Mouse (Mus musculus) gastrocnemius, postnatal 36 days (tissue): ENCODE data around the gene Olfr1030. TPM values are rescaled to one million over a fixed set of nuclear protein-coding genes. Genes with fewer than 3 reads are reported as not detected.
"Not testable (repeated sequence)": the region's sequence is repeated elsewhere in the genome, so short reads cannot be mapped to it uniquely, and the experiment has no call there.

ENCODE experiments used
- DNase-seq, 2 experiments: peaks; one replicate each; pipeline ENCODE4 v3.0.0; 2022
- intact Hi-C: fragments of 180-260 bp; cut with DNase I; formaldehyde crosslinking; loops from one replicate; pipeline ENCODE4 v1.15.1; 2025
- long read RNA-seq, 2 experiments: library from polyadenylated mRNA; stranded (forward); transcript quantifications; one replicate each; pipeline ENCODE4 v2.0.0; 2021
- total RNA-seq, 2 experiments: library from RNA; stranded (reverse); gene quantifications; 2 replicates each; pipeline ENCODE4 v1.2.3; 2021

Olfr1030 gene
- total RNA-seq, result not detected
- long read RNA-seq, experiment 1, result 0 reads
- long read RNA-seq, experiment 2, result 0 reads

- no peak for DNase-seq
- intact Hi-C loops, result no loop called here
Measured at GRCm38 (mm10) chr2:85978976-85979375, at the start of gene Olfr1030. TSS of gene Olfr1030 (plus strand) at chr2:85979276.

GRCm38 (mm10) chr2:85950137-85950536, 28.9 kb upstream of the Olfr1030 start, which contains the start of gene Olfr1028:
TSS of gene Olfr1028 (plus strand) at chr2:85950437.
- DNase-seq, result no peak
- intact Hi-C loops, result no loop called here

GRCm38 (mm10) chr2:85973595-85973994, 5.5 kb upstream of the Olfr1030 start, which contains the start of gene Olfr1029:
TSS of gene Olfr1029 (plus strand) at chr2:85973895.
- intact Hi-C loops, result no loop called here
- DNase-seq, result no peak

GRCm38 (mm10) chr2:85990004-85990403, 10.9 kb downstream of the Olfr1030 start, which contains the start of gene Olfr1031:
TSS of gene Olfr1031 (plus strand) at chr2:85990304.
- intact Hi-C loops, result no loop called here
- DNase-seq, result no peak

- DNase-seq, result no peak
- intact Hi-C loops, result no loop called here
Measured at GRCm38 (mm10) chr2:86005240-86005639, 26.2 kb downstream of the Olfr1030 start, which contains the start of gene Olfr1032. TSS of gene Olfr1032 (plus strand) at chr2:86005540.

- intact Hi-C loops, DNase-seq: not testable (repeated sequence)
Measured at GRCm38 (mm10) chr2:86020406-86020805, 41.3 kb downstream of the Olfr1030 start, which contains the start of gene Olfr1033. TSS of gene Olfr1033 (plus strand) at chr2:86020633.

- DNase-seq, intact Hi-C loops: not testable (repeated sequence)
Measured at GRCm38 (mm10) chr2:86021518-86021917, 42.4 kb downstream of the Olfr1030 start.

Other genes starting within 250 kb of the Olfr1030 start
- not detected for gene Olfr1012, start 216.5 kb upstream of the Olfr1030 start, total RNA-seq
- gene Olfr1013, start 212.2 kb upstream of the Olfr1030 start, total RNA-seq, result not detected
- gene Olfr1014, start 206.6 kb upstream of the Olfr1030 start, total RNA-seq, result not detected
- not detected for gene Olfr1015, start 197.3 kb upstream of the Olfr1030 start, total RNA-seq
- gene Olfr1016, start 176.7 kb upstream of the Olfr1030 start, total RNA-seq, result not detected
- gene Olfr1018, start 160.8 kb upstream of the Olfr1030 start, total RNA-seq, result not detected
- gene Olfr1019, start 133.8 kb upstream of the Olfr1030 start, total RNA-seq, result not detected
- gene Olfr1020, start 132.2 kb upstream of the Olfr1030 start, total RNA-seq, result not detected
- not detected for gene Olfr1022, start 110.7 kb upstream of the Olfr1030 start, total RNA-seq
- not detected for gene Olfr1023, start 93.6 kb upstream of the Olfr1030 start, total RNA-seq
- gene Olfr1024, start 74.2 kb upstream of the Olfr1030 start, total RNA-seq, result not detected
- gene Olfr1025-ps1, start 64.1 kb upstream of the Olfr1030 start, total RNA-seq, result not detected
- not detected for gene Olfr1026, start 57.7 kb upstream of the Olfr1030 start, total RNA-seq
- not detected for gene Olfr1028, start 28.8 kb upstream of the Olfr1030 start, total RNA-seq
- not detected for gene Olfr1029, start 5.4 kb upstream of the Olfr1030 start, total RNA-seq
- not detected for gene Olfr1031, start 11.0 kb downstream of the Olfr1030 start, total RNA-seq
- not detected for gene Olfr1032, start 26.3 kb downstream of the Olfr1030 start, total RNA-seq
- under 1 TPM in 1 of 2 experiments, not detected in 1; 0.08 TPM for gene Olfr1033, start 41.4 kb downstream of the Olfr1030 start, total RNA-seq
- gene Olfr1034, start 66.6 kb downstream of the Olfr1030 start, total RNA-seq, result not detected
- not detected for gene Olfr1036, start 94.7 kb downstream of the Olfr1030 start, total RNA-seq
- gene Olfr1037, start 108.1 kb downstream of the Olfr1030 start, total RNA-seq, result not detected
- not detected for gene Olfr1039, start 156.7 kb downstream of the Olfr1030 start, total RNA-seq
- gene Olfr1040, start 167.5 kb downstream of the Olfr1030 start, total RNA-seq, result not detected
- not detected for gene Olfr1042, start 182.6 kb downstream of the Olfr1030 start, total RNA-seq
- not detected for gene Olfr1043, start 188.2 kb downstream of the Olfr1030 start, total RNA-seq
- not detected for gene Olfr1044, start 198.5 kb downstream of the Olfr1030 start, total RNA-seq
- not detected for gene Olfr52, start 206.4 kb downstream of the Olfr1030 start, total RNA-seq
- gene Olfr1045, start 223.7 kb downstream of the Olfr1030 start, total RNA-seq, result not detected
- gene Olfr1046, start 240.0 kb downstream of the Olfr1030 start, total RNA-seq, result not detected